11 mouse cellular contexts compared by ENCODE assay signal in the genomic region with DNA sequence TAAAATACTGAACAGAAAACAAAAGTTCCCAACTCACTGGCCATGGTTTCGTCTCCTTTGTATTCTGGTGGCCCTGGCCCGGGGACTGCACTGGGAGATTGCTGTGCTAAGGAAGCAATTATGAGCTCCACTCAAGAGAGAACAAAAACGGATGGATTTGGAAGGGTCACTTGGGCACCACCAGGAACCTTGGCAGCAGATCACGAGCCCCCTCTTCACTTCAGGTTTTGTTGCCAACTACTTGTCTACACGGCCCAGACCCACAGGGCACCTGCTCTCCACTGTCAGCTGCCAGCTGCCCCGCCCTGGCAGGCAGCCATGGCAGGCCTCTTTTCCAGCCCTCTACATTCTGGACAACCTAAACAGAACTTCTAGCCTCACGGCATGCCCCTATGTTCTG.
A peak's percentile ranks its signal among the peaks of the same experiment; 100 is the strongest.
DNase-seq lines count a peak whose midpoint lies in the region; ATAC-seq and TF ChIP-seq lines count a peak whose summit lies in the region.
"Had no signal": no experiment of that assay in that cellular context is flagged by ENCODE, and none has a peak within 500 bp of the region (broad histone marks: within the 10 kb centered on the region; RNA-seq: fewer than 3 reads in every experiment).

No protein-coding gene starts in this region.

- H3K4me2 ChIP-seq in embryonic facial prominence, embryonic 14.5 days (ENCODE audit: low read depth, low read length) = no peak overlapping the region
- no peak overlapping the region for H3K4me2 ChIP-seq in neural tube, embryonic 14.5 days (ENCODE audit: low read depth, low read length)
- H3K4me2 ChIP-seq in neural tube, embryonic 15.5 days = no peak overlapping the region
- H3K4me2 ChIP-seq in midbrain, postnatal 0 days (ENCODE audit: low read depth, low read length, poor library complexity, severe bottlenecking) = no peak overlapping the region
- H3K4me2 ChIP-seq in intestine, embryonic 15.5 days (replicated peaks) = no peak overlapping the region
- H3K4me2 ChIP-seq: limb, embryonic 15.5 days had no signal

- no peaks in the 10 kb centered on the region for H3K9me3 ChIP-seq in embryonic facial prominence, embryonic 14.5 days (ENCODE audit: control insufficient read depth, low read length)
- no peaks in the 10 kb centered on the region for H3K9me3 ChIP-seq in embryonic facial prominence, embryonic 10.5 days
- no peaks in the 10 kb centered on the region for H3K9me3 ChIP-seq in neural tube, embryonic 14.5 days (ENCODE audit: control insufficient read depth, low read length)
- no peaks in the 10 kb centered on the region for H3K9me3 ChIP-seq in neural tube, embryonic 15.5 days (replicated peaks)
- no peaks in the 10 kb centered on the region for H3K9me3 ChIP-seq in midbrain, postnatal 0 days (ENCODE audit: low read length)
- no peaks in the 10 kb centered on the region for H3K9me3 ChIP-seq in intestine, embryonic 15.5 days
- H3K9me3 ChIP-seq: limb, embryonic 15.5 days had no signal

- peak; percentile 58 for DNase-seq in embryonic facial prominence, embryonic 14.5 days (ENCODE audit: low spot score)
- DNase-seq in embryonic facial prominence, embryonic 10.5 days (ENCODE audit: low spot score) = no peak
- peak; percentile 57 to 59 for DNase-seq in heart, postnatal 14 days
- peak; percentile 86 for DNase-seq in midbrain, postnatal 0 days (ENCODE audit: low spot score)
- no peak for DNase-seq in left cerebral cortex, postnatal 10 days (ENCODE audit: extremely low spot score in 1 of 2, low spot score in 2 of 2)
- DNase-seq: adrenal gland, postnatal 25 days had no signal

- H3K9ac ChIP-seq in embryonic facial prominence, embryonic 14.5 days (ENCODE audit: low read depth, low read length) = no peak overlapping the region
- H3K9ac ChIP-seq in neural tube, embryonic 14.5 days (replicated peaks; ENCODE audit: low read depth, low read length) = no peak overlapping the region
- no peak overlapping the region for H3K9ac ChIP-seq in neural tube, embryonic 15.5 days (replicated peaks)
- no peak overlapping the region for H3K9ac ChIP-seq in midbrain, postnatal 0 days (replicated peaks; ENCODE audit: low read length, poor library complexity, severe bottlenecking)
- no peak overlapping the region for H3K9ac ChIP-seq in intestine, embryonic 15.5 days
- H3K9ac ChIP-seq: limb, embryonic 15.5 days had no signal

- ATAC-seq in embryonic facial prominence, embryonic 14.5 days (ENCODE audit: low read depth) = peak; percentile 56; the same call in 1 of the 2 replicates
- peak; percentile 34; the same call in 1 of the 2 replicates for ATAC-seq in neural tube, embryonic 14.5 days (ENCODE audit: low read depth)
- no peak for ATAC-seq in neural tube, embryonic 15.5 days (ENCODE audit: low FRiP score)
- peak; percentile 36; the same call in 1 of the 2 replicates for ATAC-seq in midbrain, postnatal 0 days (ENCODE audit: low FRiP score)
- ATAC-seq in intestine, embryonic 15.5 days = no peak

- 68% methylated on average over 7 of the region's 7 CpGs for WGBS in embryonic facial prominence, embryonic 14.5 days
- WGBS in embryonic facial prominence, embryonic 10.5 days = 83% methylated on average over 7 of the region's 7 CpGs
- WGBS in neural tube, embryonic 14.5 days = 48% methylated on average over 7 of the region's 7 CpGs
- 52% methylated on average over 7 of the region's 7 CpGs for WGBS in neural tube, embryonic 15.5 days
- WGBS in midbrain, postnatal 0 days = 57% methylated on average over 7 of the region's 7 CpGs
- 65% methylated on average over 7 of the region's 7 CpGs for WGBS in intestine, embryonic 15.5 days

- intact Hi-C loops in heart, postnatal 14 days (cut with DNase I) = no loop called here
- intact Hi-C loops in left cerebral cortex, postnatal 10 days (cut with DNase I) = loop anchor here (5.0 kb wide), 1 partner anchor 81 kb away; no protein-coding TSS in a partner anchor

- no peak overlapping the region for H3K27ac ChIP-seq in embryonic facial prominence, embryonic 14.5 days (replicated peaks; ENCODE audit: low read depth, low read length)
- H3K27ac ChIP-seq in embryonic facial prominence, embryonic 10.5 days (replicated peaks) = no peak overlapping the region
- H3K27ac ChIP-seq in neural tube, embryonic 14.5 days (ENCODE audit: low read depth, low read length) = no peak overlapping the region
- H3K27ac ChIP-seq in neural tube, embryonic 15.5 days (replicated peaks) = no peak overlapping the region
- H3K27ac ChIP-seq in midbrain, postnatal 0 days (ENCODE audit: low read depth, low read length) = no peak overlapping the region
- H3K27ac ChIP-seq in intestine, embryonic 15.5 days = no peak overlapping the region
- H3K27ac ChIP-seq: limb, embryonic 15.5 days had no signal

- peaks cover 4% of the 10 kb centered on the region; the same call in 1 of the 2 replicates for H3K4me1 ChIP-seq in embryonic facial prominence, embryonic 14.5 days (ENCODE audit: control insufficient read depth, insufficient read depth, low read length)
- peaks cover 11% of the 10 kb centered on the region for H3K4me1 ChIP-seq in embryonic facial prominence, embryonic 10.5 days
- 0 out of 2 replicates have a peak, but pooled peaks cover 3% of the 10 kb centered on the region for H3K4me1 ChIP-seq in neural tube, embryonic 14.5 days (ENCODE audit: control insufficient read depth, insufficient read depth, low read length)
- H3K4me1 ChIP-seq in neural tube, embryonic 15.5 days = peaks cover 8% of the 10 kb centered on the region
- H3K4me1 ChIP-seq in midbrain, postnatal 0 days (ENCODE audit: insufficient read depth, low read length) = no peaks in the 10 kb centered on the region
- H3K4me1 ChIP-seq in intestine, embryonic 15.5 days (replicated peaks) = peaks cover 6% of the 10 kb centered on the region; the same call in 1 of the 2 replicates

- no peak for TF ChIP-seq CTCF in midbrain, postnatal 0 days (IDR thresholded peaks at IDR 0.05)

- H3K4me3 ChIP-seq in embryonic facial prominence, embryonic 14.5 days (ENCODE audit: low read depth, low read length) = no peak overlapping the region
- H3K4me3 ChIP-seq in embryonic facial prominence, embryonic 10.5 days = no peak overlapping the region
- no peak overlapping the region for H3K4me3 ChIP-seq in neural tube, embryonic 14.5 days (ENCODE audit: low read depth, low read length)
- H3K4me3 ChIP-seq in neural tube, embryonic 15.5 days (replicated peaks) = no peak overlapping the region
- no peak overlapping the region for H3K4me3 ChIP-seq in midbrain, postnatal 0 days (ENCODE audit: low read depth, low read length)
- H3K4me3 ChIP-seq in intestine, embryonic 15.5 days (replicated peaks) = no peak overlapping the region
- H3K4me3 ChIP-seq: erythroblast, embryonic 14.5 days; limb, embryonic 15.5 days had no signal

- H3K36me3 ChIP-seq in embryonic facial prominence, embryonic 14.5 days (ENCODE audit: control insufficient read depth, insufficient read depth, low read length) = no peaks in the 10 kb centered on the region
- no peaks in the 10 kb centered on the region for H3K36me3 ChIP-seq in embryonic facial prominence, embryonic 10.5 days (replicated peaks)
- no peaks in the 10 kb centered on the region for H3K36me3 ChIP-seq in neural tube, embryonic 14.5 days (ENCODE audit: control insufficient read depth, insufficient read depth, low read length)
- no peaks in the 10 kb centered on the region for H3K36me3 ChIP-seq in neural tube, embryonic 15.5 days
- H3K36me3 ChIP-seq in midbrain, postnatal 0 days (ENCODE audit: insufficient read depth, low read length) = no peaks in the 10 kb centered on the region
- no peaks in the 10 kb centered on the region for H3K36me3 ChIP-seq in intestine, embryonic 15.5 days
- H3K36me3 ChIP-seq: limb, embryonic 15.5 days had no signal

- H3K27me3 ChIP-seq in embryonic facial prominence, embryonic 14.5 days (replicated peaks; ENCODE audit: control insufficient read depth, insufficient read depth, low read length) = no peaks in the 10 kb centered on the region
- H3K27me3 ChIP-seq in embryonic facial prominence, embryonic 10.5 days (replicated peaks; ENCODE audit: low read depth, poor library complexity, severe bottlenecking) = no peaks in the 10 kb centered on the region
- H3K27me3 ChIP-seq in neural tube, embryonic 14.5 days (ENCODE audit: control insufficient read depth, insufficient read depth, low read length) = no peaks in the 10 kb centered on the region
- H3K27me3 ChIP-seq in neural tube, embryonic 15.5 days (replicated peaks) = no peaks in the 10 kb centered on the region
- no peaks in the 10 kb centered on the region for H3K27me3 ChIP-seq in midbrain, postnatal 0 days (ENCODE audit: insufficient read depth, low read length)
- H3K27me3 ChIP-seq in intestine, embryonic 15.5 days (replicated peaks) = no peaks in the 10 kb centered on the region

Comparison
In these comparisons a context has a peak if more than half of its experiments do, and no peak if none do; other contexts are left out.
1. ATAC-seq: peak in embryonic facial prominence, embryonic 14.5 days (single experiment), neural tube, embryonic 14.5 days (single experiment) and midbrain, postnatal 0 days (single experiment); none in neural tube, embryonic 15.5 days (single experiment) and intestine, embryonic 15.5 days (single experiment).
2. DNase-seq: peak in embryonic facial prominence, embryonic 14.5 days (single experiment), heart, postnatal 14 days (2 of 2) and midbrain, postnatal 0 days (single experiment); none in embryonic facial prominence, embryonic 10.5 days (single experiment) and left cerebral cortex, postnatal 10 days (0 of 2).